Mouse (Mus musculus) embryonic facial prominence, embryonic 12.5 days (tissue): ENCODE data around the gene Txn2. TPM values are rescaled to one million over a fixed set of nuclear protein-coding genes. Genes with fewer than 3 reads are reported as not detected.

Experiments
- ATAC-seq: fragments of 200-750 bp; cut with Nextera tagmentation; 2 replicates; pipeline ENCODE4 v1.8.0; 2017; ENCODE audit not compliant: insufficient number of reproducible peaks, insufficient read depth, low FRiP score, low TSS enrichment
- H3K27ac ChIP-seq: fragments of 300-500 bp; sonication (generic); 2 replicates; pipeline ENCODE4 v1.5.1; 2016; ENCODE audit warnings: mild to moderate bottlenecking
- H3K27me3 ChIP-seq: fragments of 300-500 bp; sonication (generic); 2 replicates; pipeline ENCODE4 v1.6.1; 2016; ENCODE audit warnings: mild to moderate bottlenecking, moderate library complexity
- H3K36me3 ChIP-seq: fragments of 300-500 bp; sonication (generic); 2 replicates; pipeline ENCODE4 v1.6.1; 2016; ENCODE audit warnings: mild to moderate bottlenecking
- H3K4me1 ChIP-seq: fragments of 300-500 bp; sonication (generic); 2 replicates; pipeline ENCODE4 v1.6.1; 2016
- H3K4me2 ChIP-seq: fragments of 300-500 bp; sonication (generic); replicated peaks from 2 replicates; pipeline ENCODE4 v1.6.1; 2016; ENCODE audit warnings: mild to moderate bottlenecking, moderate library complexity
- H3K4me3 ChIP-seq: fragments of 300-500 bp; sonication (generic); 2 replicates; pipeline ENCODE4 v1.5.1; 2016; ENCODE audit warnings: mild to moderate bottlenecking
- H3K9ac ChIP-seq: fragments of 300-500 bp; sonication (generic); 2 replicates; pipeline ENCODE4 v1.6.1; 2016; ENCODE audit warnings: mild to moderate bottlenecking, moderate library complexity
- H3K9me3 ChIP-seq: fragments of 300-500 bp; sonication (generic); 2 replicates; pipeline ENCODE4 v1.6.1; 2016; ENCODE audit warnings: mild to moderate bottlenecking, moderate library complexity
- WGBS: fragments of 180-500 bp; shearing (Covaris S2); methylation state at CpG from one replicate; pipeline ENCODE4 v1.1.7; 2016; 5-methylcytosine and 5-hydroxymethylcytosine counted together
- polyA plus RNA-seq: library from polyadenylated mRNA; unstranded; fragments of >200 nt; fragmentation: Nextera tagmentation; extraction: Ambion mirVana; gene quantifications from 2 replicates; pipeline ENCODE4 v1.2.1, GENCODE M21; 2016

Txn2 gene
- 220 and 236 TPM in 2 replicates for polyA plus RNA-seq

DNA sequence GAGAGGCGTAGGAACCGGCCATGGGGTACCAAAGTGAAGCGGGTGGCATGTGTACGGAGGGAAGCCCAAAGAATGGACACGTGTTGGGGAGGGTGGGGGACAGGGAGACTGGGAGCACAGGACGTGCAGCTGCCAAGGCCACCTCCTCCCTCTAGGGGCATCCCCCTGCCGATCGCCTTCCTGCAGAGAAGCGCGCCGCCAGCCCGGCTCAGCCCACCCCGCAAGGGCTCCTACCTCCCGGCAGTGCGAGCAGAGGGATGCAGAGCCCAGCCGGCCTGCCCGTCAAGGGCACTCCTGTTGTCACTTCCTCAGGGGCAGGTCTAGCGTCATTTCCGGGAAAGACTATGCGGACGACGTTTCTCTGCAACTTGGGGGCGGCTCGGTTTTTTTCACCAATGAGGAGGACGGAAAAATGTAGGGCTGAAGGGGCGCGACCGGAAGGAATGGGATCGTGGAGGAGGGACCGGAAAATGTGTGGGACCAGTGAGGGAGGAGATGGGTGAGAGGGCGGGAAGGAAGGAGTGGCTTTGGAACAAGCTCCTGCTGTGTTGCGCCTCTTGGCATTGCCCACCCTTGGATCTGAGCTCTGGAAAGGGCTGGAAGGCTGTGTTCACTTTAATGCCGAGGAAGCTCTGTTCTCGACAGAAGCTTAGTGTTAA, at the start of gene Txn2:
Txn2 (minus strand) TSS at position 334 of the 659 bp plus-strand sequence.
- peak; percentile 94 for ATAC-seq
- peaks cover 20% of the 10 kb centered on the region for H3K4me1 ChIP-seq
- under 1% methylated on average over 34 of the region's 34 CpGs for WGBS
- no peaks in the 10 kb centered on the region for H3K9me3 ChIP-seq
- peak within 1 kb of the TSS; percentile 71 for H3K4me2 ChIP-seq
- peak within 1 kb of the TSS; percentile 73 for H3K27ac ChIP-seq
- no peaks in the 10 kb centered on the region for H3K27me3 ChIP-seq
- peak within 1 kb of the TSS; percentile 61 for H3K4me3 ChIP-seq
- H3K36me3 ChIP-seq: peaks cover 32% of the 10 kb centered on the region
- H3K9ac ChIP-seq: peak within 1 kb of the TSS; percentile 62

DNA sequence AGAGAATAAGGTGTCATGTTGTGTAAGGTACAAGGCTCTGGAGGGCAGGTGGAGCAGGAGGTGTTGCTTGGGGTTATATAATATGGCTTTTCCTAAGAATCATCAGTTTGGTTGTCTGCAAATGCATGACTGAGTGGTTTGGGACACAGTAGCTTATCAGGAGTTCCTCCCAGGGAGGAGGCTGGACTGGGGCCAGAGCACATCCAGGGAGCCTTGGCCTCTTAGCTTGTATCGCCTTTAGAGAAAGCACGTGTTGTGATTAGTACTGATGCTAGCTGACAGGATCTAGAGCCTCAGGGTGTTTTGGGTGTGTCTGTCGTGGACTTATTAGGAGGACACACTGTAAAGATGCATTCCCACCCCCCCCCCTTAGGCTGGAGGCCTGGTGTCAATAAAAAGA, 48.9 kb upstream of the Txn2 start:
- 57% methylated on average over 3 of the region's 3 CpGs for WGBS
- no peak overlapping the region for H3K4me3 ChIP-seq
- no peak overlapping the region for H3K9ac ChIP-seq
- no peaks in the 10 kb centered on the region for H3K36me3 ChIP-seq
- H3K4me1 ChIP-seq: no peaks in the 10 kb centered on the region
- no peak overlapping the region for H3K4me2 ChIP-seq
- ATAC-seq: no peak
- H3K27me3 ChIP-seq: 0 out of 2 replicates have a peak, but pooled peaks cover 7% of the 10 kb centered on the region
- H3K9me3 ChIP-seq: no peaks in the 10 kb centered on the region
- H3K27ac ChIP-seq: no peak overlapping the region

DNA sequence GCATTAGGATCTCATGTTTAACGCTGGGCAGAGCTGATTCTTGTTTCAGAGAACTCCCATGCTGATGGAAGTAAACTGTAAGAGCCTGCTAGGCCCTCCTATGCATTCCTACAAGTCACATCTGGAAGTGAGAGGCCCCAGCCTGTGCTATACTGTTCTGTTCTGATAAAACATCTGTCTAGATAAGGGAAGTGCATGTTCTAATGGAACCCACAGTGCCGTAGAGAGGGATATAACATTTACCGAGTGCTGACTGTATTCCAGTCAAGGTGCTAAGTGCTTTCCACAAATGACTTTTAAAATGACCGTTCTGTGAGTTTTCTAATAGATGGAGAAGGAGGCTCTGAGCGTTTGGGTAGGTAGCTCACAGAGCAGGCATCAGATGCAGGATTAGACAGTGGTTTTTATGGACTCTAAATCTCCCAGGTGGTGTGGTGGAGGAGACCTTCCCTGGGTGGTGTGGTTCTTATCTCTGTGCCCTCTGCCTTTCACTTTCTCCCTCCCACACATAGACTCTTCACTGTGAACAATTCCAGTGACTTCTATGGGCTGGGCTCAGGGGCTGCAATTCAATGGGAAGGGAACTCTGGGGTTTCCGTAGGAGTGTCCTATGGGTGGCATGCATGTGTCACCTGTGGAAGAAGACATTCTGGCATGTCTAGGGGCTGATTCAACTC, 45.5 kb upstream of the Txn2 start:
- Histone ChIP-seq H3K9ac (no peak overlapping the region), H3K27me3 (no peaks in the 10 kb centered on the region), H3K4me2 (no peak overlapping the region), H3K36me3 (no peaks in the 10 kb centered on the region), H3K4me1 (peaks cover 9% of the 10 kb centered on the region), H3K9me3 (no peaks in the 10 kb centered on the region), H3K27ac (no peak overlapping the region), H3K4me3 (no peak overlapping the region)
- WGBS: 76% methylated on average over 6 of the region's 6 CpGs
- ATAC-seq: no peak

DNA sequence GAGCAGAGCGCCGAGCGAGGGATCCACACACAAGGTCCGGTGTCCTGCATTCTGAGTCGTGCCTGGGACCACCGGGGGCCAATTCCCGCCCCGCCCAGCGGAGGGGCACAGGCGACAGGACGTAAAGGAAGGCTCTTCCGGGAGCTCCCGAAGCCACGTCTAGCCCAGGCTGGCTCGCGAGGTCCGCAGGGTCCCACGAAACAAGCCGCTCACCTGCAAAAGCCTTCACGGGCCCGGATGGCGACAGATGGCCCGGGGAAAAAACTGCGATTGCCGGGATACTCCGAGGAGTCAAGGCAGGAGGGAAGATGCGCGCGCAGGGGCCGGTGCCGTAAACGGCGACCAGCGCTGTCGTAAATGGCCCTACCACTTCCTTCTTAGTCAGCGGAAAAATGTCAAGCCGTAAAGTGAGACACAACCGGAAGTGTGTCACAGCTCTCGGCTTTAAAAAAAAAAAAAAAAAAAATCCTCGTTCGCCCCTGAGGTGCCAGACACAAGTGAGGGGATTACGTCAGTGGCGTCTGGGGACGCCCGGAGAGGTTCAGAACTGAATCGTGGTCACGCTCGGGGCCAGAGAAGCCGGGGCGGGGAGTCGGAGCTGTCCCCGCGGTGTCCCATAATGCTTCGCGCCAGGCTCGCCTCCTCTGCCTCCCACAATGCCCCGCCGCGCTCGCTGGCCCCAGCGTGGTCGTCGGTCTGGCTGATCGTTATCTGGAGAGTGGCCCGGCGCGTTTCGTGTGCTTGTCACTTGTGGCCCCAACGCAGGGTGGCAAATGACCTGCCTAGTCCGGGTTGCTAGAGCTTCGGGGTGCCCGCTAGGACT, 41.9 kb upstream of the Txn2 start, which contains the start of gene Eif3d:
Eif3d (minus strand) TSS at position 344 of the 823 bp plus-strand sequence.
- WGBS: under 1% methylated on average over 72 of the region's 72 CpGs
- peak within 1 kb of the TSS; percentile 87 for H3K9ac ChIP-seq
- H3K36me3 ChIP-seq: peaks cover 32% of the 10 kb centered on the region
- peak within 1 kb of the TSS; percentile 98 for H3K27ac ChIP-seq
- H3K4me2 ChIP-seq: peak within 1 kb of the TSS; percentile 91
- H3K27me3 ChIP-seq: no peaks in the 10 kb centered on the region
- peaks cover 17% of the 10 kb centered on the region for H3K4me1 ChIP-seq
- ATAC-seq: peak; percentile 86
- H3K9me3 ChIP-seq: no peaks in the 10 kb centered on the region
- peak within 1 kb of the TSS; percentile 75 for H3K4me3 ChIP-seq

DNA sequence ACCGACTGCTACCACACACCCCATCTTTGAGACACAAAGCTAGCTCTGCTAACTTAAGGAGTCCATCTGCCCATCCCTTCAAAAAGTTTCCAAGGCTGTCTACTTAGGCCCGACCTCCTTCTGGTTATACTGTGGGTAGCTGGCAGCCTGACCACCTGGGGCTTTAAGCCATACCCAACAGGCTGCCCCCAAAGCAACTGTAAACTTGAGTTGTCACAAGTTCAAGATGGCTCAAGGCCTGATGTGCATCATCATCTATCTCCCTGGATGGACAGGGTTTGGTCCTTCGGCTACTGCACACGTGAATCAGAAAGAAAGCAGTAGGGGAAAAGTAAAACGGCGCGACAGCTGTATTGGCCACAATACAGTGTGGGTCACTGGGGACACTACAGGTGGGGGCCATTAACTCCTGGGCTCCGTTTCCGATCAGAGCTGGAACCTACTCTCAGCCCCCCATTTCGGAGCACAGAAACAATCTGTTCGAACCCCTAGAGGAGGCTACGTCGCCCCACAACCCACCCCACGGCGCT, 41.2 kb upstream of the Txn2 start:
- Histone ChIP-seq H3K9me3 (no peaks in the 10 kb centered on the region), H3K4me3 (peak overlapping the region; percentile 75), H3K27me3 (no peaks in the 10 kb centered on the region), H3K4me1 (peaks cover 17% of the 10 kb centered on the region), H3K4me2 (peak overlapping the region; percentile 91), H3K27ac (peak overlapping the region; percentile 98), H3K9ac (peak overlapping the region; percentile 87), H3K36me3 (peaks cover 39% of the 10 kb centered on the region)
- peak; percentile 19 for ATAC-seq
- WGBS: 3% methylated on average over 15 of the region's 15 CpGs

DNA sequence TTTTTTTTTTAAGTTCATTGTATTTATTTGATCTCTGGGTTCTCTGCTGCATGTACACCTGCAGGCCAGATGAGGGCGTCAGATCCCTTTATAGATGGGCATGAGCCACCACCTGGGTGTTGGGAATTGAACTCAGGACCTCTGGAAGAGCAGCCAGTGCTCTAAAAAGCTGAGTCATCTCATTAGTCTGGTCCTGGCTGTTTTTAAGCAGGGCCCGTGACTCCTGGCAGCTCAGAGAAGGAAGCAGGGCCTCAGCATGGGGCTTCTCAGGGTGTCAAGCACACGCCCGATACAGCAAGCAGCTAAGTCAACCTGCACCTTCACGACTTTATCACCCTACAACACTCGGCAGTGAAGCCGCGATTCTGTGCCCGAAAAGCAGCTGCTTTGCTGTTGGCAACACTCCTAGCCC, 36.3 kb upstream of the Txn2 start:
- 85% methylated on average over 9 of the region's 9 CpGs for WGBS
- Histone ChIP-seq H3K36me3 (peaks cover 88% of the 10 kb centered on the region), H3K4me3 (no peak overlapping the region), H3K9me3 (no peaks in the 10 kb centered on the region), H3K4me2 (no peak overlapping the region), H3K4me1 (peaks cover 13% of the 10 kb centered on the region), H3K27ac (no peak overlapping the region), H3K9ac (no peak overlapping the region), H3K27me3 (no peaks in the 10 kb centered on the region)
- ATAC-seq: no peak

DNA sequence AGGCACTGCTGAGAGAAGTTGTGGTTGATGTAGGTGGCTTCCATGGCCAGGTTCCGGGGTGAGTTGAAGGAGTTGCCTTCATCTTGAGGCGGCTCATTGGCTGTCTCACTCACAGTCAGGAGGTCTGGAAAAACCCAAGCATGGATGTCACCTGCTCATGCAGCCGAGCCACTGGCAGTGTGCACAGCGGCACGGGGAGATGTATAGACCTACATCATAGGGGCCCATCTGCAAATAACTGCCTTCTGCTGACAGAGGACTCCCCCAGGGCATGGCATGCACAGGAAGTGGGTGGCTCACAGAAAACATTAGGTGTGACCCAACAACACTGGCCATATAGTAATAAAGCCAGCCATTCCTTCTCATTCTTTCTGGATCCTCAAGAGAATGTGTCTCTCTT, 33.6 kb upstream of the Txn2 start:
- no peak overlapping the region for H3K4me3 ChIP-seq
- H3K27me3 ChIP-seq: no peaks in the 10 kb centered on the region
- no peak overlapping the region for H3K27ac ChIP-seq
- peaks cover 1% of the 10 kb centered on the region for H3K4me1 ChIP-seq
- H3K4me2 ChIP-seq: no peak overlapping the region
- no peaks in the 10 kb centered on the region for H3K9me3 ChIP-seq
- ATAC-seq: no peak
- peaks cover 91% of the 10 kb centered on the region for H3K36me3 ChIP-seq
- over 99% methylated on average over 5 of the region's 5 CpGs for WGBS
- no peak overlapping the region for H3K9ac ChIP-seq

DNA sequence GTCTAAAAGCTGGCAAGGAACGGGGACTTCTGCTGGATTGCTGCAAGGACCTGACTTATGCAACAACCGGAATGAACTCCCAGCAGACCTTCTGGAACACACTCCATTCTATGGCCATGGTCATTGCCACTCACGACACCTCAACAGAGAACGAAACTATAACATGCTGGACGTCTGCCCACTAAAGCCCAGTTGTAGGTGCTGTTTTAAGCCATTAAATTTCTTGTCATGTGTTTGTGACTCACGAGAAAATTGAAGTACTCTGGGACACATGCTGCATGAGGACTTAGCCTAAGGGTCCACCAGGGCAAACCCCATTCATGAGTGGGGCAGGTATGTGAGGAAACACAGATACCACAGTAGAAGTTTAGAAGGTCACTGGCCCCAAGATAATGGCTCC, 31.9 kb upstream of the Txn2 start:
- H3K9me3 ChIP-seq: no peaks in the 10 kb centered on the region
- H3K4me1 ChIP-seq: peaks cover 15% of the 10 kb centered on the region
- no peak for ATAC-seq
- no peak overlapping the region for H3K27ac ChIP-seq
- peaks cover 73% of the 10 kb centered on the region for H3K36me3 ChIP-seq
- H3K4me3 ChIP-seq: no peak overlapping the region
- H3K27me3 ChIP-seq: peaks cover 8% of the 10 kb centered on the region
- no peak overlapping the region for H3K9ac ChIP-seq
- H3K4me2 ChIP-seq: no peak overlapping the region
- WGBS: 90% methylated on average over 6 of the region's 6 CpGs

DNA sequence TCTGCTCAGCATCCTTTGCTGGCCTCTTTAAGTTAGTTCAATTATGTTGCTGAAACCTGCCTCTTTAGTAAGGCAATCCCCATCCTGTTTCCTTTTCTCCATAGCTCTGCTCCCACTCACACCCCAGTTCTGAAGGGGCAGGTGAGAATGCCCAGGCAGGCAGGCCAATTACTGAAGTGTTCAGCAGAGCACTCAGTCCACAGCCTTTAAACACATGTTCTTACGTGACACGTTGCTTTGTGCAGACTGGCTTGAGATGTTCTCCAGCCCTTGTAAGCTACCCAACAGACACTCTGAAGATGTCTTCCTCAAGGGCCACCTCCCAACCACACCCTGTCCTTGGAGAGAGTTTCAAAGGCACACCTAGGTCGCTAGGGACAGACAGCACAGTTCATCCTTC, 29.3 kb upstream of the Txn2 start:
- H3K36me3 ChIP-seq: peaks cover 50% of the 10 kb centered on the region
- H3K4me1 ChIP-seq: peaks cover 19% of the 10 kb centered on the region
- 70% methylated on average over 3 of the region's 3 CpGs for WGBS

DNA sequence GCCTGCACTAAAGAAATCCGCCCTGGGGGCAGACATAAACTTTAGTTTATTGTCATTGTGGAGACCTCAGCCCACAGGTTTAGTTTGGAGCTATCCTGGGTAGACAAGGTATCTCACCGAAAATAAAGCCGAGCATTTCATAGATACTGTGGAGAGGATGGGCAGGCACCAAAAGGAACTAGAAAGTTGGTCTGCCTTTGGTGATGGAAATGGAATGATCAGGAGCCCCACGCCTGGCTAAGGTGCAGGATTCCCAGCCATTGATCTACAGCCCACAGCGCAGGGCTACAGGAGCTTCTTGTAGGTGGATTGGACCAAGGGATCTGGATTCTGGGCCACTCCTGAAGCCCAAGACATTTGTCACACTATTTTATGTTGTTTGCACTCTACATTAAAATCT, 28.8 kb upstream of the Txn2 start:
- no peak for ATAC-seq
- Histone ChIP-seq H3K4me2 (no peak overlapping the region; the same call in 1 of the 2 replicates), H3K27ac (no peak overlapping the region), H3K4me3 (no peak overlapping the region), H3K9ac (no peak overlapping the region), H3K4me1 (peaks cover 19% of the 10 kb centered on the region), H3K27me3 (peaks cover 13% of the 10 kb centered on the region), H3K9me3 (no peaks in the 10 kb centered on the region), H3K36me3 (peaks cover 50% of the 10 kb centered on the region)
- 47% methylated on average over 5 of the region's 5 CpGs for WGBS

More for the DNA sequence above, 29.3 kb upstream of the Txn2 start:
- Histone ChIP-seq H3K27ac (no peak overlapping the region), H3K9me3 (no peaks in the 10 kb centered on the region), H3K4me2 (no peak overlapping the region), H3K9ac (no peak overlapping the region), H3K4me3 (no peak overlapping the region), H3K27me3 (peaks cover 13% of the 10 kb centered on the region)
- no peak for ATAC-seq

DNA sequence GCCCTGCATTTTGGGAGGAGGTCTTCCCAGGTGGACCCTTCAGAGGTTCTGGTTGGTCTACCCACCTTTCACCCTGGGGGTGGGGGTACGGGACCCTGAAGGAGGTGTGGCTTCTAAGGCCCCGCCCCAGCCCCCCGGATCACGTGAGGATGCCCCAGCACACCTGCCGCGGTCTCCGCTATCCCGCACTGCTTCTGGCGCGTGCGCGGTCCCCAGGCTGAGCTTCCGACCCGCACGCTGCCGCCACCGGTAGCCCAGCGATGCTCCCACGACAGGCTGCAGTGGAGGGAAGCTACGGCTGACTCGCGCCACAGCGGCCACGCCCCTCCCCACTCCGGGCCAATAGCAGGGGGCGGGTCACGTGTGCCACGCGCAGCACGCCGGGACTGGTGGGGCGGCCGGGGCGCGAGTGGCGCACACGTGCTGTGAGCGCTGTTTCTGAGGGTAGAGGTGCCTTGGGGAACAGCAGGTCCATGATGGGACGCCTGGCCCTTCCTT, 27.6 kb upstream of the Txn2 start, which contains the start of gene Foxred2:
Foxred2 (minus strand) TSS at position 319 of the 498 bp plus-strand sequence.
- Histone ChIP-seq H3K36me3 (peaks cover 41% of the 10 kb centered on the region), H3K27me3 (peaks cover 13% of the 10 kb centered on the region), H3K4me2 (peak within 1 kb of the TSS; percentile 81), H3K9ac (peak within 1 kb of the TSS; percentile 51), H3K4me1 (peaks cover 19% of the 10 kb centered on the region), H3K4me3 (peak within 1 kb of the TSS; percentile 55), H3K9me3 (no peaks in the 10 kb centered on the region), H3K27ac (no peak within 1 kb of the TSS)
- WGBS: 1% methylated on average over 39 of the region's 39 CpGs
- ATAC-seq: peak; percentile 88
